Mouse (Mus musculus) thymus, adult 2 months (tissue): ENCODE data around the gene Lrrc4c.

Source experiments
- CTCF ChIP-seq: fragments of 200-500 bp; IDR thresholded peaks from 2 replicates; pipeline ENCODE4 v1.5.1; 2012; ENCODE audit warnings: mild to moderate bottlenecking, control low read depth, low read length, moderate library complexity, borderline replicate concordance; ENCODE audit not compliant: control insufficient read depth, poor library complexity, insufficient read depth; ENCODE audit errors: extremely low read depth
- POLR2A ChIP-seq: fragments of 200-500 bp; IDR thresholded peaks from 2 replicates; pipeline ENCODE4 v1.6.1; 2012; ENCODE audit warnings: mild to moderate bottlenecking, low read length, control low read depth, moderate library complexity; ENCODE audit not compliant: control insufficient read depth, poor library complexity, insufficient read depth; ENCODE audit errors: extremely low read depth

DNA sequence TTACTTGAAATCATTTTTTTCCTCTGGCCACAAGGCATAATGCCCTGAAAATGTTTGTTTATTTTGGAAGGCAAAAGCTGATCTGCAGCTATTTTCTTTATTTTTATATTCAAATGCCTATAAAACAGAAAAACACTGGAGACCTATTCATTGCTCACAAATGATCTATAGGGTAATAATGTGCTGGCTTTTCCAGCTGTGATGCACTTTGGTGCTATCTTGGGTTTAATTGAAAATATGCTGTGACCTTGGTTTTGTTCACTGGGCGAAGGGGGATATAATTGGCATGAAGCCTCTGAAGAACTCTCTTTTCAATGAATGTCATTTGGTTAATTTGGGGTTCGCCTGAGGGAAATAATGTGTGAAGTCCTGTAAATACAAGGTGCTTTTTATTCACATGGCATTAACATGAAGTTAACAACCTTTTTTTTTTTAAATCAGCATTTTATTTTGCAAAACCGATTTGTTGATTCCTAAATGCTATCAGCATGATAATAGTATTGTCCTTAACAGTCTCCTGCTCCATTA is 1286.8 kb downstream of the Lrrc4c start:
- TF ChIP-seq CTCF (no peak), POLR2A (no peak)
